Mouse (Mus musculus) spleen, embryonic (tissue): ENCODE results near the gene Olfr394.
"Not testable (repeated sequence)": the region's sequence is repeated elsewhere in the genome, so short reads cannot be mapped to it uniquely, and the experiment has no call there.

Experiments used
- CTCF ChIA-PET: fragments of 350-600 bp; sonication (Branson Sonifier 250); formaldehyde crosslinking; loops from one replicate; lab custom pipeline; 2022; lab: Charles Lee

The Olfr394 gene

GRCm38 (mm10) chr11:73890671-73891070, at the start of gene Olfr394:
Gene Olfr394, minus strand, starts transcription at chr11:73890771.
- CTCF ChIA-PET = no interaction called here

- CTCF ChIA-PET = no interaction called here
Measured at GRCm38 (mm10) chr11:73936377-73936776, 45.8 kb upstream of the Olfr394 start, which contains the start of gene Olfr23. Gene Olfr23, plus strand, starts transcription at chr11:73936677.

- CTCF ChIA-PET = not testable (repeated sequence)
Measured at GRCm38 (mm10) chr11:73909199-73909598, 18.6 kb upstream of the Olfr394 start, which contains the start of gene Olfr395. Gene Olfr395, minus strand, starts transcription at chr11:73909299.

GRCm38 (mm10) chr11:73851354-73851753, 39.2 kb downstream of the Olfr394 start, which contains the start of gene Olfr393:
Gene Olfr393, minus strand, starts transcription at chr11:73851454.
- CTCF ChIA-PET = no interaction called here
